Mouse (Mus musculus) gastrocnemius, postnatal 4 days (tissue): ENCODE results near the gene Osbpl10. TPM values are rescaled to one million over a fixed set of nuclear protein-coding genes. Genes with fewer than 3 reads are reported as not detected.
"Not testable (repeated sequence)": the region's sequence is repeated elsewhere in the genome, so short reads cannot be mapped to it uniquely, and the experiment has no call there.

Experiments
- DNase-seq, 2 experiments: peaks; one replicate each; pipeline ENCODE4 v3.0.0; 2021 to 2022; ENCODE audit warnings: low spot score in 2 of 2, mixed read lengths in 2 of 2
- total RNA-seq, 2 experiments: library from RNA; stranded (reverse); gene quantifications; 2 replicates each; pipeline ENCODE4 v1.2.3; 2021

Osbpl10 gene
- total RNA-seq, 2 experiments from 2014 or later = 8.2 to 8.4 TPM

DNA sequence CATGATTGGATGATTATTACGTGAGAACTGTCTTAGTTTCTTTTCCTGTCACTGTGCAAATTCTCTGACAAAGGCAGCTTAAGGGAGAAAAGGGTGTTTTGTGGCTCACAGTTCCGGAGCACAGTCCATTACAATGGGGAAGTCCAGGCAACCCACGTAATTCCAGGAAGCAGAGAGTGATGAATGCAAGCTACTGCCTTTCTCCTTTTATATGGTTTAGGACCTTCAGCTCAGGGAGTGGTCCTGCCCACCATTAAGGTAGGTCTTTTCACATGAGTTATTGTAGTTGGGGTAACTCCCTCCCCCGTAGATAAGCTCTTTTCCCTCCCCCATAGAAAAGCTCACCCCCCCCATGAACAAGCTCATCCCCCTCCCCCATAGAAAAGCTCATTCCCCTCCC, 52.2 kb downstream of the Osbpl10 start:
- DNase-seq = no peak

DNA sequence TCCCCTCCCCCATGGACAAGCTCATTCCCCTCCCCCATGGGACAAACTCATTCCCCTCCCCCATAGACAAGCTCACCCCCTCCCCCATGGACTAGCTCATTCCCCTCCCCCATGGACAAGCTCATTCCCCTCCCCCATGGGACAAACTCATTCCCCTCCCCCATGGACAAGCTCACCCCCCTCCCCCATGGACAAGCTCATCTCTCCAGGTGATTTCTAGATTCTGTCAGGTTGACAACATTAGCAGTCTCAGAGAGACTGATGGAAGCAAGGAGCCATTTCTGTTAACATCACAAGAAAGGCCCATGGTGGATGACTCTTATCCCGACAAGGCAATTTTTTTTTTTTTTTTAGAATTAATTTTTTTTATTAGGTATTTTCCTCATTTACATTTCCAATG, 52.7 kb downstream of the Osbpl10 start:
- not testable (repeated sequence) for DNase-seq

DNA sequence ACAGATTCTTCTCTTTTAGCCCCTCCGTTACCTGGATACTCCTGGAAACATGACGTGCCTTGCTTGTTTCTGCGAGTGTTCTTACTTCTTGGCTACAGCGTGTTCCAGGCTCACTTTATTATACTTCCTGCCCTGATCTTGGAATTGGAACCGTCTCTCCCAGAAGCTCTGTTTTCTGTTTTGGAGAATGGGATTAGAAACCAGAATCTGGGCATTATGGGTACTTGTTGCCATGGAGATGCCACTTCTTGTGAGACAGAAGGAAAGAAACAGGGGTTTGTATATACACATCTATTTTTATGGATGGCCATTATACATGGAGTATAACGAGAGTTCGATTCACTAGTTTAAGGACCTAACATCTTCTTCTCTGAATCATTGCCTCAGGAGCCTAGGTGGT, 54.4 kb downstream of the Osbpl10 start:
- no peak for DNase-seq

DNA sequence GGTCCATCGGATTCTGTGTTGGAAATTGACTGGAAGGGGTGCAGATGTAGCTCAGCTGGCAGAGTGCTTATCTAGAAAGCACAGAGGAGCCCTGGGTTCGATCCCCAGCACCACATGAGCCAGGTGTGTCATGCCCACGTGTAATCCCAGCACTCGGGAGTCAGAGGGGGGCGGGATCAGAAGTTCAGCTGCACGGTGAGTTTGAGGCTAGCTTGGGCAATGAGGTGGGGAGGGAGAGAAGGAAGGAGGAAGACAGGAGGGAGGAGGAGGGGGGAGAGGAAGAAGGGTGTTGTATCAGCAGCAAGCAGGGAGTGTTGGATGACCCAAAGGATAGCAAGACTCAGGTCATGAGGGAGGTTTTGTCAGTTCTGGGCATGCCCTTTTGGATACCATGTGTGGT, 55.9 kb downstream of the Osbpl10 start:
- DNase-seq = no peak

DNA sequence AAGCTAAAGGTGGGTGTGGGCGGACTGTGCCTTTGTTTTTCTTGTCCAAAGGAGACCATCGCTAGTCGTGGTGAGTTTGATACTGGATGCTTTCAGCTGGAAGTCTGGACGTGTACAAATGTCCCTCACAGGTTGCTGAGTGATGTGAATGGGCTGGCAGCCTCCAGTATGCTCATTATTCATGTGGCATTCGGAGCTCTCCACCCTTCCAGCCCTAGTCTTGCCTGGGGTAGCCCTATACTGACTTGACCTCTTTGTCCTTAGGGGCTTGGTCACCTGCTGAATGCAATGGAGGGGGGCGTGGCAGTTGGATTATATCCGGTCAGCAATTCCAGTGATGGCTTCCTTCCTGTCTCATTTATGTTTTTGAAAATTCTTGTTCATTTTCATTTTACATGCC, 56.4 kb downstream of the Osbpl10 start:
- no peak for DNase-seq

DNA sequence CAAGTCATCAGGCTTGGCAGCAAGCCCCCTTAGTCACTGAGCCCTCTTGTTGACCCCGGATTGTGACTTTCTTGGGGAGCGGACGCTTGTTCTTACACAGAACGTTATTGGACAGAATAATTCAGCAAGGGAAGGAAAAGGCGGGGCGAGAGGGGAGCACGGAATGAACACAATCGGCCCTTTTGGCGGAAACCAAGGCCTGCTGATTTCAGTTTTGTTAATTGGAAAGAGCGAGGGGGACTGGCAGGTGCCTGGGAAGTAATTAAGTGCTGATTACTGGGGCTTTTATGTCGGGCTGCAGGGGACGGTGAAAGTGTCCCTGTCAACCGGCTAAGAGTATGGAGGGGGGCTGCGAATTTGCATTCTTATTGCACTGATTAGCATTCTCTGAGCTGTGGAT, 59.8 kb downstream of the Osbpl10 start:
- no peak for DNase-seq

DNA sequence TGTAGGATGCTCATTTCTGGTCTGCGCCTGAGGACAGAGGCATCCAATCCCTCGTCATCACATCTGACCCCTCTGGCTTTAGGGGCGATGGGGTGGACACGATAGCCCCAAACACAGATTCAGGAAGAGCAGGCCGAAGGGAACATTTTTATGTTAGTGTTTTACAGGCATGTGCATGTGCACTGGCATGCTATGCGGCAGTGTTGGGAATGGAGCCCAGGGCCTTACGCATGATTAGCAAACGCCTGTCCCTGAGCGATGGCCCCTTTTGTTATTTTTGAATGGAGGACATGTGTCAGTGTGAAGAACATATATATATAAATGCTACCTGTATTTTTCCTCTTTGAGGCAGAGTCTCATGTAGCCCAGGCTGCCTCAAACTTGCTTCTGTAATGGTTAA, 60.3 kb downstream of the Osbpl10 start:
- DNase-seq = no peak

DNA sequence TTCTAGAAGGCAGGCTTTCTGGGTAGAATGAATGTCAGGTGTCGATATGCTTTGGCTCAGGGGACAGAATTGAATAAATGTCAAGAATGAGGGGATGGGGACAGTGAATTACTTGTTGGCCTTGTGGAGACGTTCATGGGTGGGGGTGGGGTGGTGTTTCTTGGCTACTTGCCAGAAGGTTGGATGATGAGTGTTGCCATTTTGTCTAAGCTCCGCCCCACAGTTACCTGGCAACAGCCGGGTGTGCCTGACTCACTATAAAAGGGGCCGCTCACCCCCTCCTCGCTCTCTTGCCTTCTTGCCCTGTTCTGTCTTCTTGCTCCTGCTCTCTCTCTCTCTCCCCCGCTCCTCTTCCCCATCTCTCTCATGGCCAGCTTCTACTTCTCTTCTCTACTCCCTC, 60.9 kb downstream of the Osbpl10 start:
- DNase-seq = no peak

DNA sequence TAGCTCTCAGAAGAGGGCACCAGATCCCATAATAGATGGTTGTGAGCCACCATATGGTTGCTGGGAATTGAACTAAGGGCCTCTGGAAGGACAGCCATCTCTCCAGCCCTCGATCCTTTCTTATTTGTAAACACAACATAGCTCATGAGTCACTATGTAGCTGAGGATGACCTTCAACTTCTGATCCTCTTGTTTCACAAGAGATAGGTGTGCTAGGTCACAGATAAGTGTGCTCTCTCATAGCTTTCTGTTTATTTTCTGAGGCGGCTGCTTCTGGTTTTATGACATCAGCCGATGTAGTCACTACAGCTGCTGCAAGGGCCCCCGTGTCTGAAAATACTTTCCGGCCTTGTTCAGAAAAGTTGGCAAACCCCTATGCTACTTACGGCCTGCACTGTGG, 64.2 kb downstream of the Osbpl10 start:
- DNase-seq = no peak

DNA sequence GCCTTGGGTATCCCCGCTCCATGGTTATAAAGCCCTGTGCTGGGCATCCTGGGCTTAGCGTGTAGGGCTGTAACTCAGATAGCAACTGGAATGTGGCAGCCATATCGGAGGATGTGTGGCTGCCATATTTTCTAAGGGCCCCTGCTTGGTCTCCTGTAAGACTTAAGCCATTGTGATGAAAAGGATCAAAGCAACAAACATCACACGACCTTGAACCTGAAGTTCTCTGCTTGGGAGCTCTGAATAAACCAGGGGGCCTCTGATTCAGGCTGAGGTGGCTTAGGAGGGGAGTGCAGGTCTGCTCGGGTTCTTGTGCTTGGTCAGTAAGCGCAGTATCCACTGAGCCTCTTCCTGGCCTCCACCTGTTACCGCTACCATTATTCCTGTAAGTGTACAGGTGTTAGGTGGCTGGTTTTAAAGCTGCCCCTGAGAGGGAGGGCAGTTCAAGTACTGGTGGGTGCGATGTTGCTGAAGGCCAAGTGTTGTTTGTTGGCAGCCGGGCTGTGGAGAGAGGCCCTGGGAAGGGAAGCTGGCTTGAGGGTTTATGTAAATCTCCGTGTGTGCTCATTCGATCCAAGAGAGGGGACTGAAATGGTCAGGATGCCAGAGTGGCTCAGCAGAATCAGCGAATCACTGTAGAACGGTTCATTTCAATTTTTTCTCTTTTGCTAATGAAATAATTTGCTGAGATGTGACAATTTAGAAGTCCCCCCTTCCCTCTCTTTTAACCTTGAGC, 64.8 kb downstream of the Osbpl10 start:
- DNase-seq = no peak

DNA sequence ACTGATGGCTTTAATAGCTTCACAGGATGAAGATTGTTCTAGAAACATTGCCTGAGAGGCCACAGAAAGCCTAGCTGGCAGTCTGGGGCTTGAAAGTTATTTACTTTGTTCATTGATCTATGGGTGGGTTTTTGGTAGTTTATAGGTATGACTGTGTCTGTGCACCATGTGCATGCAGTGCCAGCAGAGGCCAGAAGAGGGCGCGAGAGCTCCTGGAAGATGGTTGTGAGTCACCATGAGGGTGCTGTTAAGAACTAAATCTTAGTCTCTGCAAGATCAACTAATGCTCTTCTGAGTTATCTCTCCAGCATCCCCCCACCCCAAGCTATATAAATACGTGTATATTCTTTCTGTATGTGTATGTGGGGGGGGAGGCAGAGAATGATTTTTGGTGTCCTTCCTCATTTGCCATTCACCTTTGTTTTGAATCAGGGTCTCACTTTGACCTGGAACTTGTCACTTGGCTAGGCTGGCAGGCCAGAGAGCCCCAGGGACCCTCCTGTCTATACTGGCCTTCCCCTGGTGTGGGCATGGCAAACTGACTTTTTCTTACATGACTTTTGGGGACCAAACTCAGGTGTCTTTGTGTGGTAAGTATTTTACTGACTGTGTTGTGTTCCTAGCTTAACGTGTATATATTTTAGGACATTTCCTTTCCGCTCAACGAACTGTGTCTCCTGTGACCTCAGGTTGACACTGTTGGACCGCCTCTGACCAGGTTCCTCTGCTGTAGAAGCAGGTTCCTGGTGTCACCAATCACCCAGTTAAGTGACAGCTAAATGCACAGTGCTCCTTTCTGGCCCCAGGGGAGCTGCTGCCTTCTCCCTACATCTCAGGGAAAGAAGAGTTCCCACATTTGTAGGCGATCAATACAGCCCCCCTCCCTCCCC, 65.8 kb downstream of the Osbpl10 start:
- DNase-seq = no peak

DNA sequence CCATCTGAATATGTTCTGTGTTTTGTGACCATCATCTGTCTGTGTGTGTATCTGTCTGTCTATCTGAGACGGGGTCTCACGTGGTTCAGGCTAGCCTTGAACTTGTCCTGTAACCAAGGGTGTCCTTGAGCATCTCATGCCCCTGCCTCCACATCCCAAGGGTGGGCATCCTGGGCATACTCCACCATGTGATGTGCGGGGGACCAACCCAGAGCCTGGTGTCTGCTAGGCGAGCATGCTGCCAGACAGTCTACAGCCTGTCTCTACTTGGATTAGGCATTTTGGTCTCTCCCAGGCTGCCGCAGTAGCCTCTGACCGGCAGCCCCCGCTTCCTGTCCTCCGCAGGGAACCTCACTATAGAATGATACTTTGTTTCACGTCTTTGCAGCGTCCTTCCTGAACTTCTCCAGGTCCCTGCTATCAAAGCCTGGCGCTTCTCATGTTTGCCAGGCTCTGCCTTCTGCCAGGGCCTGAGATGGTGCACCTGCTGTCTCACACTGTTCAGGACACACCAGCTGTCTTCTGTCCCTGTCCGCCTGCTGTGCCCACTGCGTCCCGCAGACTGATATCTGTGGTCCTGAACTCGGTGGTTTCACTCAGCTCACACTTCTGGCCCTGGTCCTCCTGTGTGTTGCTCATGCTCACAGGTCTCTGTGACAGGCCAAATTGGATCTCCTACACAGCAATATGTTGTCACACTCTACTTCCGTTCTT, 66.9 kb downstream of the Osbpl10 start:
- no peak for DNase-seq

DNA sequence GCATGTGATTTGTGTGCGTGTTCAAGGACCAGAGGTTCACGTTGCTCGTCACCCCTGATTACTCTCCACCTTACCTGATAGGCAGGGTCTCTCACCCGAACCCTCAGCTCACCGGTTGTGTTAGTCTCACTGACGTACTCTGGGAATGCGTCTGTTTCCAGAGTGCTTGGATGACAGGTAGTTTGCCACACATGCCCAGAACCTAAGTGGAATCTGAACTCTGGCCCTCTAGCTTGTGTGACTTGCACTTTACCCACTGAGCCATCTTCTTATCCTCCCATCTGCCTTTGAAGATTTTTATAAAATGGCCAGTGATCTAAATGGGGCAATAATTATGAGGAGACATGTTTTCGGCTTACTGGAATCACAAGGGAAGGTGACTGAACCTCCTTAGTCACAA, 68.3 kb downstream of the Osbpl10 start:
- no peak for DNase-seq

DNA sequence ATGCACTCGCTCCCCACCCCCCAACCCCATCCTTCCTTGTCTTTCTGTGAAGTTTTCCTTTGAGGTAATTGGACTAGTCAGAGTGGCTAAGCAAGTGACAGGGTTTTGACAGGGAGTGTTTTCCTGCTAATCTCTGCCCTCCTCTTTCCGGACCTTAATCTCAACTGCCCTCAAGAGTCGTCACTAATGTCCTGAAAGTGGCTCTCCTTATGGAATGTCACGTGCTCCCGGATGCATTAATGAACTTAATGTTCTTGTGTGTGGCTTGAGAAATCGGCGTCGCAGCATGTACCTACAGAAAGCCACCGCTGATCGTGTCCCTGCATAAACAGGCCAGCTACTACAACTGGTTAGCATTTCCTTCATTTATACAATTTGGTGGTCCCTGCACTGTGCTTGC, 70.0 kb downstream of the Osbpl10 start:
- DNase-seq = no peak

DNA sequence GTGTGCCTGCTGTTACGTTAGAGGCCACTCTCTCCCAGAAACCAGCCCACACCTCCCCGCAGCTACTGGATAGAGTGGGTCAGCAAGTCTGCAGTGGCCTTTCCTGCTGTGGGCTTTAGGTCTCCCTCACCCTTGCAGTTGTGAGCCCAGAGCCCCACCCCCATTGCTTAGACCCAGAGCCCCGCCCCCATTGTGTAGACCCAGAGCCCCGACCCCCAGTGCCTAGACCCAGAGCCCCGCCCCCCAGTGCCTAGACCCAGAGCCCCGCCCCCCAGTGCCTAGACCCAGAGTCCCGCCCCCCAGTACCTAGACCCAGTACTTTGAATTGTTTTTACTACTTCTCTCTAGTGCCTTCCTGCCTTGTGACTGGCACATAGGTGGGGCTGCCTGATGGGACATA, 70.5 kb downstream of the Osbpl10 start:
- no peak for DNase-seq

DNA sequence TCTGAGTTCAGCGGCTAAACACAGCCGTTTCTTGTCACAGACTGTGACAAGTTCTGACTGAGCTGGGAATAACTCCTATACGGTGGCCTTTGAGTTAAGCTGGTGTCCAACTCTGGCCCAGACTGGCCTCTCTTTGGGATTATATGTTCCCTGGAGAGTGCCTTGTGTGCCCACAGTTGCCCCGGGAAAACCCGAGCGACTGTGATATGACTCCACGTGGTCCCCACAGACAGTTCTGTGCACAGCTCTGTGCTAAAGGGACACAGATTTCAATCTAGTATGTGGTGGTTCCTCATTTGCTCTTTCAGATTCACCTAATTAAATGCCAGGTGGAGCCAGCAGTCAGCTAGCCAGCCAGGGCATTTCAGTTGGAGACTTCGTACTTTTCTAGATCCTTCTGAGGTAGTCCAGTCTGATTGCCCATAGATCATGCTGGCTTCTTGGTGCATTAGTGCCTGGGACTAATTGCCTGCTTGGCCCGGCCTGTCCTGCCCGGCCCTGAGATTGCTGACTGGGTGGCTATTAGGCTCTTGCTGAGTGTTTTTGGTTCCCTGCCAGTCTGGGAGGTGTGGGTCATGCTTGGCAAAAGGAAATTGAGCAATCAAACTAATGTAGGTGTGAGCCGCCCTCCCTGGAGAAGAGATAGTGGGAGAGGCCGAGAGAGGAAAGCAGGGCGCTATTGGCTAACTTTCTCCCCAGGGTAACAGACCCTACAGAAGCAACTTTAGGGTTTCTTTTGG, 71.8 kb downstream of the Osbpl10 start:
- DNase-seq = no peak

DNA sequence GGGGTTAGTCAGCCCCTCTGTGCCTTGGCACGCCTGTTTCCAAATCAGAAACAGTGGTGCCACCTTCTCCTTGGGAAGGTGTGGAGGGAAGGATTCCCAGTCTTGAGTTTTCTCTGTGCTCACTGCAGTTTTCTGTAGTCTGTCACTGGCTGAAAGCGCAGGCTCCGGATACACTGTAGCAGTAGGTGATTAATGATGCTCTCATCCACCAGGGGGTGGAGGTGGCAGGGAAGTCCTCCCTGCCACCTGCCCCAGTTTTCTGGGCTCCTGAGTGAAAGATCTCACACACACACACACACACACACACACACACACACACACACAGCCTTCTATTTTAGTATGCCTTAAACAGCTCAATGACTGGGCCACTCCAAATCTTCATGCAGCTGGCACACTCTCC, 73.6 kb downstream of the Osbpl10 start:
- no peak for DNase-seq

DNA sequence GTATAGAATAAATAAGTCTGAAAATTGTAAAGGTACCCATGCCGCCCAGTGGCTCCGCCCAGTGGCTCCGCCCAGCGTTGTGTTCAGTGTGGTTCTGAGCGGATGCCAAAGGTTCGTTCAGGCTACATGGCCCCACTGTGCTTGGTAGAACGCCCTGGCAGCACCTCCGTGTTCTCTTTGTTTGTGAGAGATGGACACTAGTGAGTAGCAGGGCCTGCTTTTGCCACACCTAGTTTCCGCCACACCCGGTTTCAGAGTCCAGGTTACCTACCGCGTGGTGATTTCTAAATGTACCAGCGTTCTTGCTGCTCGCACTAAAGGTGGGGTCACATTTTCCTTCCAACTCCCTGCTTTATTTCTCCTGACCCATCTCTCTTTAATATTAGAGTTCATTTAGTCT, 75.4 kb downstream of the Osbpl10 start:
- no peak for DNase-seq

DNA sequence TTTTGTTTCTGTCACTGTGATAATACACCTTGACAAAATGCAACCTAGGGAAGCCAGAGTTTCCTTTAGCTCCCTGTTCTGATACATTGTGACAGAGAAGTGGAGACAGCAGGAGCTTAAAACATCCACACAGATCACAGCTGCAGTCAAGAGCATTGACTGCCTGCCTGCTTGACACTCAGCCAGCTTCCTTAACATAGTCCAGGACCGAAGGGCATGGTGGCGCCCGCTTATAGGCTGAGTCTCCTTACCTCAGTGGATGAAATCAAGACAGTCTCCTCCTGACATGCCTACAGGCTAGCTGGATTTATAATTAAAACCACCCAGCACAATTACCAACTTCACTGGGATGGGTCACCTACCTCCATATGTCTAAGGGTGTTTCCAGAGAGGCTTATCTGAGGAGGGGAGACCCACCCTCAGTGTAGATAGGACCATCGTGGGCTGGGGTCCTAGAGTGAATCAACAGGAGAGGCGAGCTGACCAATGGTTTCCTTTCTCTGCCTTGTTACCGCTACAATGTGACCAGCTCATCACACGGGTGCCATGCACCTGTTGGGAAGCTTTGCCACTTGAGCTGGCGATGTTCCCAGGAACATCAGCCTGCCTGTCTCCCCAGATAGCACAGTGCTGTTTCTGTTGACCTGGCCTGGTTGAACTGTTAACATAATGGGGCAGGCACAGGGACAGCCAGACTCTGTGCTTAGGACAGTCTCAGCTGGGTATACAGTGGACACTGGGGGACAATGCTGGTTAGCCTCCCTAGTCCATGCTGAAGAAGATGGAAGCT, 76.9 kb downstream of the Osbpl10 start:
- DNase-seq = no peak

DNA sequence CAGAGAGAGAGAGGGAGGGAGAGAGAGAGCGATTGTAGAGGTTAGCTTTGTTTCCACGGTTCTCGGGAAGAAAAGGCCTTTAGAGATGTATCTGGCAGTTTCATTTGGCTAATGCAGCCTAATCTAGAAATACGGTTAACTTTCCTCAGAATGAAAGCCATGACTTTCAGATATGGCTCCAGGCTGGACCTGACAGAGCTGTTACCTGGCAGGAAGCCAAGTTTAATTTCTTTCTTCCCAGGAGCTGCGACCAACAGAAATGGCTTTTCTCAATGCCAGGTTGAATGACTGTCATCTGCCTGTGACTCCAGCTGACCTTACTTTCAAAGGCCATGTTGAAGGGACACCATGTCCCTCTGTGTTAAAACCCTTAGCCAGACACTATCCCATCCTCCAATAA, 80.4 kb downstream of the Osbpl10 start:
- no peak for DNase-seq

DNA sequence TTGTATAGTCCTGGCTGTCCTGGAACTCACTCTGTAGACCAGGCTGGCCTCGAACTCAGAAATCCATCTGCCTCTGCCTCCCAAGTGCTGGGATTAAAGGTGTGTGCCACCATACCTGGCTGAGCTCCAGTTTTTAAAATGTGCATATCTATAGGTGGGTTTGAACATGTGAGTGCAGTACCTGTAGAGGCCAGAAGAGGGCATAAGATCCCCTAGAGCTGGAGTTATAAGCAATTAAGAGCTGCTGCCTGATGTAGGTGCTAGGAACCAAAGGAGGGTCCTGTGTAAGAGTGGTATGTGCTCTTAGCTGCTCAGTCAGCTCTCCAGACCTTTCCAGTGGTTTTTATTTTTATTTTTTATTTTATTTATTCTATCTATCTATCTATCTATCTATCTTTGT, 86.5 kb downstream of the Osbpl10 start:
- DNase-seq = no peak
